Mouse (Mus musculus) cerebral cortex, adult 2 months (tissue): ENCODE results near the gene Tekt4.

Experiments
- WGBS: fragments of 180-500 bp; shearing (Covaris S2); methylation state at CpG from one replicate; pipeline ENCODE4 v1.1.7; 2018; 5-methylcytosine and 5-hydroxymethylcytosine counted together

Gene Tekt4

DNA sequence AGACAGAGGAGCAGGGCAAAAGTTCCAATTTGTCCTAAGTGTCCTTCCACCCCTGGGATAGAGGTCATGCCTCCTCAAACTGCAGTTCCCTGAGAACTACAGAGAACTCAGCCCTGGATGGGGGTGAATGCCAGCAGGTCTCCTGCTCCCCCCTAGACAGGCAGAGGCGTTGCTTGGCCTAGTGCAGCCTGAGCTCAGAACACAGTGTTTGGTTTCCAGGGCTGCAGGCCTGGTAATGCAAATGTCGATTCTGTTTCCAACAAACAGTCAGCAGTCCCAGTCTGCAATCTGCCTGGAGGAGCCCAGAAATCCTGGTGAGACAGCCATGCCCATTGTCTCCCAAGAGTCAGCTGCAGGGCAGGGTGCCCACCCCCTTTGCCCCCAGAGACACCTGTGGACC is at the start of gene Tekt4:
Tekt4 (plus strand) TSS at position 344 of the 400 bp plus-strand sequence.
- WGBS = 10% methylated on average over 2 of the region's 2 CpGs

DNA sequence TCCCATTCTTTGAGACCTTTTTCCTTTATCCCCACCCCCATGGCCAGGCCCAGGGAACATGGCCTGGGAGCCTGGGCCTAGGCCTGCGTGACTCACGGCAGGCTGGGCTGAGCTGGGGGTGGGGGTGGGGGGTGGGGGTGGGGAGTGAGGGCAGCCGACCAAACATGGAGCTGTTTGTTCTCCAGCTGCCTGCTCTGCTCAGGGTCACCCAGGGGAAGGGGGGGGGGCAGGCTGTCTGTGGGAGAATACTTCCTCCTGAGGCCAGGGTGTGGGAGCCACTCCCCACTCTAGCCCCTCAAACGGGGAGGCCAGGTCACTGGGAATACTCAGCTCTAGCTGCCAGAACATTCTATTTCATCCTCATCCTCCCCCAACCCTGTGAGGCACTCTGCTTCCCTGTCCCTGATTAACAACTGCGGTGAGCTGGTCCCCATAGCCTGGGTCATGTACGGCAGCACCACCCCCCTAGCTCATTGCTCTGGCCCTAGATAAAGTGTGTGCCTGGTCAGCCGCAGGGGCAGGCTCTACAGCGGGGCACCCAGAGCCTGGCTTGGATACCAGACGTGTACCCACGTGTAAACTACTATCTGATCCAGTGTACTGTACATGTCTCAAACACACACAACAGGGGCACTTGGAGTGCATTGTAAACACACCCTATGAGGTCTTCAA is 49.1 kb upstream of the Tekt4 start:
- 29% methylated on average over 10 of the region's 10 CpGs for whole genome bisulfite sequencing

DNA sequence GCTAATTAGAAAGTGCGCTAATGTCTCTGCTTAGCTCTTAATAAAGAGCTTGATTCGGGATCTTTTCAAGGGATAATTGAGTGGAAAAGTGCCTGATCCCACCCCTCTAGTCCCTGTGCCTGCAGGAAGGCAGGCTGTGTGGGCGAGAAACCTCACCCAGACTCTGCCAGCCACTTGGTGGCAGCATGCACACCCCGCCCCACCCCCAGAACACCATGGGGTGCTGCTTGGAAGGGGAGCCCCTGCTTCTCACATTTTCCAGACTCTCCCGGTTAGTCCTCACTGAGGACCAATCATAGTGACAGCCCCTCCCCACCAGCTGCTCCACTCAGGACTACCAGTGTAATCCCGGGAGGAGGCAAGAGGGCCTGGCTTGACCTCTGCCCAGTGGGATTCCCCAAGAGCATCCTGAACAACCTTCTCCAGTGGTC is 48.4 kb upstream of the Tekt4 start:
- WGBS = 18% methylated on average over 6 of the region's 6 CpGs

DNA sequence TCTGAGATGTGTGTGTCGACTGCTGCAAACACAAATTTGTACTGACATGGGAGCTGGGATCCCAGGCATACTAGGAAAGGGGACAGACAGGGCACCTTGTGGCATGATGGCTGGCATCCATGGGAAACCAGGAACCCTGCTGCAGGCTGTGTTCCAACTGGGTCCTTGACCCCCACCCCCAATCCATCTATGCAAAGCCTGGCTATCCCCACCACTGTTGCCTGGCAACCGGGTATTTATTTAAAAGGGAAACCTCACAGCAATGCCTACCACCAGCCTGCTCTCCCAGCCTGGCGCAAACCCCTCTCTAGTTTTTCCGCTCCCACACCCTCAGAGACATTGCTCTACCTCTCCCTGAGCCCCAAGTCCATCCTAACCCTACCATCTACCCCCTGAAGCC is 47.1 kb upstream of the Tekt4 start:
- WGBS = 41% methylated on average over 4 of the region's 4 CpGs

DNA sequence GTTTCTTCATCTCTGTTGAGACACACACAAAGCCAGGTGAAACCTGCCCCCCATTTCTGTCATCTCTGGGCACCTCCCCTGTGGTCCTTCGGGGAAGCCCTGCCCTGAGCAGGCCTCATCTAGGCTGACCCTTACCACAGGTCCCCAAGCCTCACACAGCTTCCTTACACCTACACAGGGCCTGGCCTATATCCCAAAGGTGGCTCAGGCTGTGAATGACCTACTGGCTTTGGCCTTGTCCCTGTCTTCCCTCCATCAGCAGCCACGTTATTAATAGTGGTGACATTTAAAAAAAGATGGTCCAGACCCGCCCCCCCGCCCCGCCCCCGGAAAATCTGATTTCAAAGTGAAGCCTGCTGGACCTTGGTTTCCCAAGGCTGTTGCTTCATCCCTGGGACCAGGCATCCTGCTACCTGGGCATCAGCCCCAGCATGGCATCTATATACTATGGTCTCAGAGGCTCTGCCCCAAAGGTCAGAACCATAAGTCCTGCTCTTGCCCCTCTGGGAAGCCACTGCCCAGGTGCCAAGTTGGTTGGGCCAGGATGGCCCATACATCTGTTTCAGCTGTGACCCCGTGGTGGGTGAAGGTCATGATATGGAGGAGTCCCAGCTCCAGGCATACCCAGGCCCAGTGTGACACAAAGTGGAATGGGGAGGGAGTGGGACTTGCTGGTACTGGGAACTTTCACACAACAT is 46.0 kb upstream of the Tekt4 start:
- WGBS = 75% methylated on average over 7 of the region's 7 CpGs

DNA sequence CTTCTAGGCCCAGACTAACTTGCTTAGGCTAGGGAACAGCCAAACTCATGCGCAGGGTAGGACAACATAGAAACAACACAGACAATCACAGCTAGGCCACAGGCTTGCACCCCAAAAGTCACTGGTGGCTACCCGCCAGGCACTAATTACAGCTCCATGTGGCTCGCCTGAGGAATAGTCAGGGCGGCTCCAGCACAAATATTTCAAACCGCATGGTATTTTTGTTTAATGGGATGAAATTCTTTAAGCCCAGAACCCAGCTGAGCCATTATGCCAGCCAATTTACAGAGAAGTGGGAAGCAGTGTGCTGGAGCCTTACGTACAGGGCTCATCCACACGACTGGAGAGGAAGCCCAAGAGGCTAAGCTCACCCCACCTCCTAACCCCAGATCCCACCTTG is 44.8 kb upstream of the Tekt4 start:
- 63% methylated on average over 7 of the region's 7 CpGs for WGBS

DNA sequence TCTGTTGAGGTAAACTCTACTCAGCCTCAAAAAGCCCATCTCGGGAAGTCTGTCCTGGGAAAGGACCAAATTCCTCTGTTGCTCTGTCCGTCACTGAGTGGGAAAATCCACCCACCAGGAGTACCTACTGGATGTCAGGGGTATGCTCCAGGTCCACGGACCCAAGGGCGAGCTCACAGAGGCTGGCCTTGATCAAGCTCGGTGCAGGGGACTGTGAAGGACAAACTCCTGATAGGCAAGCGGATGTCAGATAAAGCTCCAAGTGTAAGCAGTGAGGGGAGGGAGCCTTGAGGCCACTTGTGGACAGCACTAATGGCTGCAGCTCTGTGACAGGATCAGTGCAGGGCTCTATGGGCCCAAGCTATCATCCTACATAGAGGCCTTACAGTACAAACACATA is 44.2 kb upstream of the Tekt4 start:
- WGBS = 85% methylated on average over 6 of the region's 6 CpGs

DNA sequence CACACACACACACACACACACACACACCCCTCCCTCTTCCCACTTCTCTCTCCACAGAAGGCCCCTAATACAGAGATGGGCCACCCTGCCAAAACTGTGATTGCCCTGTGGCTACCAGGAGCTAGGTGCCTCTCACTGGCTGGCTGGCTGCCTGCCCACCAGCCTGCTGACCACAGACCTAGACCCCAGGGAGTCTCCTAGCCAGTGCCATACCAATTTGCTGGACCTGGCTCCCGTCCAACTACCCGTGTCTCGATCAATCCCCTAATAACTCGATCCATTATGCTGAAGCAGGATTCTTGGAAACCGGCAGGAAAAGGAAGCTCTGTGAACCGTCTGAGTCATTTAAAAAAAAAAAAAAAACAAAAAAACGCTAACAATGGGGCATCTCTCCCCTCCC is 43.6 kb upstream of the Tekt4 start:
- 9% methylated on average over 7 of the region's 7 CpGs for WGBS

DNA sequence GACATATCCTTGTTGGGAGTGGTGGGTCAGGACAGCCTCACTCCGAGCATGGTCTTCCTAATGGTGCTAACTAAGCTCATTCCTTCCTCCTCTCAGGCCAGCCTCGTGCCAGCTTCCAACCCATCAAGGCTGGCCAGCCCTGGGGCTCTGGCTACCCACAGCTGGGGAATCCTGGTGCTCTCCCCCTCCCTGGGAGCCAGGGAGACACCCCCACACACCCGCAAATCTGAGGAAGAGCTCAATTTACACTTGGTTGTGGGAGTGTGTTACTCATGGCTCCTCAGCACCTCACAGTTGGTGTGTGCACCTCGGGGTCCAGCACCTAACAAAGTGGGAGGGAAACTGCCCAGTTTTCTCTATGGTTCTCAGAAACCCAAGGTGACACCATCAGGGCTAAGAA is 43.2 kb upstream of the Tekt4 start:
- WGBS = 30% methylated on average over 4 of the region's 4 CpGs

DNA sequence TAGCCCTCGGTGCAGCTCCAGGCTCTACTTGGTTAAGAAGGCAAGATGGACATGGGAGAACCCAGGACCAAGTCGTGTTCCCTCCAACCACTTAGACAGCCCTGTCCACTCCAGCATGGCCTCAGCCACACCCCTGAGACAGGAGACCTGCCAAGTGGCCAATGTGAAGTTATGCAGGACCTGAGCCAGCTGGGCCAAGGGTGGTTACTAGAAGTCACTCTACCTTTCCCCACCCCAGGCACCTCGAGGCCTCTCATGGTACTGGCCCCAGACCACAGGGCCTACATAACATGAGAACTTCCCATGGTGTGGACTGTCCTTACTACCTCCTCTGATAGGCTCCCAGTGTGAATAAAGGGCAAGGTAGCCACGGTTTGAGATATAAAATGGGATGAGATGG is 40.2 kb upstream of the Tekt4 start:
- 78% methylated on average over 4 of the region's 4 CpGs for WGBS

DNA sequence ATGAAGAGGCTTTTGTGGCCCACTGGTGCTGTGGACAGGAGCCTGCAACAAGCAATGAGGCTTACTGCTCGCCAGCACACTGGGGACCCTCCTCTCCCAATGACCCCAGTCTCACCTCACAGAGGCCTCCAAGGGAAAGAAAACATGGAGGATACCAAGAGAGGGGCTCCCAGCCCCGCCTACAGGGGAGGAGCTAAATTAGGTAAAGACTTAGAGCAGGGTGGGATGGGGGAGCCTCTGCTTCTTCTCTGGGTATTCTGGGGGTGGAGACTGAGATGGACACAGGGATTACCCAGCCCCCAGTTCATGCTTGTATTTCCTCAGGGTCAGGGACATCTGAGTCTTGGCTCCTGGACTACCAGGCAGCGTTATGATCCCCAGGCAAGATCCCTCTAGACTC is 39.5 kb upstream of the Tekt4 start:
- WGBS = 76% methylated on average over 3 of the region's 3 CpGs

DNA sequence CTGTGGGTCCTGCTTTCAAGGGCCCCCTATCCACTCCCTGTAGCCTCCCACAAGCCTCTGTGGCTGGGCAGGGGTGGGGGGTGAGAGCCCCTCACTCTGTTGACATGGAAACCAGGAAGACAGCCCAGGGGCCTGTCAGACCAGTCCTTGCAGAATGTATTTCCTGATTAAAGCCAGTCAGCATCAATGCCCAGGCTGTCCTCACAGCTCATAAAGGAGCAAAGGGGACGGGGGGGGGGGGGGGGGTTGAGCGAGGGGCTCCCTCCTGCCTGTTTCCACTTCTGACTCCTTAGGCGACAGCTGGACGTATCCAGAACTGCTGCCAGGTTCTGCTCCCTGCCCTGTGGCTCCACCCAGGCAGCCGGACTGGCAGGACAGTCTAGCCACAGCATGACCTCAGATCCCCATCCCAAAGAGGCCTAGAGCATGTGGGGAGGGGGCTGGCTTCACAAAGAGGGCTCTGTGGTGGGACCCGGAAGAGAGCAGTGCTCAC is 38.9 kb upstream of the Tekt4 start:
- WGBS = 36% methylated on average over 6 of the region's 6 CpGs

DNA sequence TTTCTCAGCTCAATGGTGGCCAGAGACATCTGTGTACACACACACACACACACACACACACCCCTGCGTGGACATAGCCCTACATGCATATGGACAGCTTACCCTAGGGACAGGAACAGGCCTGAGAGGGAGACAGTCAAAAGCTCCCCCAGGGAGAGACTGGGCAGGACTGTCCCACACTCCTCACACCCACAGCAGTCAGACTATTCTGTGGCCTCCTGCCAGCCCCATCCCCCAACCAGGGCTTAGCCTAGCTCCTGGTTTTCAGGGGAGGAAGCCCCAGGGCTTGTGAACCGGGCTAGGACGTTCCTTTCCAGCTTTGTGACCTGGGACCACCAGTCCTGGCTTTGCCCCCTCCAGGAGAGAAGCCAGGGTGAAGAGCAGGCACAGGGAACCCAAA is 38.2 kb upstream of the Tekt4 start:
- 50% methylated on average over 3 of the region's 3 CpGs for WGBS

DNA sequence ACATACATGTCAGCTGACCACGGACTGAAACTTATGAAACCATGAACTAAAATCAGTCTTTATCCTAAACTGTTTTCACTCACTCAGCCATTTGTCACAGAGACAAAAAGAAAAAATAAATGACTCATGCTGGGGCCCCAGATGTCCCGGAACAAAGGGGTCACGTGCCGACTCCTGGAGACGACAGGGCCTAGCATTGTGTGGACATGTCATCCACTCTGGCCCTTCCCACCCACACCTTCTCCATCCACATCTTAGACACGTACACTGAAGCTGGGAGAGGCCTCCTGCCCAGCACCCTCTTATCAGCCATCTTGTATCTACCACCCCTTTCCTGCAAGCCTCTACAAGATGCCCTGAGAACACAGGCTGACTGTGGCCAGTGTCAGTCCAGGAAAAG is 36.4 kb upstream of the Tekt4 start:
- 74% methylated on average over 6 of the region's 6 CpGs for WGBS

DNA sequence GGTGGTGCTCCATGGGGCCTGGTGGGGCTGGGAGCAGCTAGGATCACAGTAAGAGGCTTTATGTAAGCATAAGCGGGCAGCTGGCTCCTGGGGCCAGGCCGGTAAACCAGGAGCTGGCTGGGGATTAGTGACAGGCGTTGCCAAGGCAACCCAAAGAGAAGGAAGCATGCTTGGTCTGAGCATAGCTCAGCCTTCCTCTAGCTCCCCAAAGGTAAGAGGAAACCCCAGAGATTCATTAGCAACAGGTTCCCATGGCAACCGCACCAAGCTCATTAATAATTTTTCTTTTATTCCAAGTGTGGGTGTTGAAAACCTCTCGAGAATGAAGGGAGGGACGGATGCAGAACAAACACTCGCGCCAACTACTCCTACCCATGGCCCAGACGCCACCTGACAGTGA is 35.5 kb upstream of the Tekt4 start:
- 45% methylated on average over 9 of the region's 9 CpGs for WGBS

DNA sequence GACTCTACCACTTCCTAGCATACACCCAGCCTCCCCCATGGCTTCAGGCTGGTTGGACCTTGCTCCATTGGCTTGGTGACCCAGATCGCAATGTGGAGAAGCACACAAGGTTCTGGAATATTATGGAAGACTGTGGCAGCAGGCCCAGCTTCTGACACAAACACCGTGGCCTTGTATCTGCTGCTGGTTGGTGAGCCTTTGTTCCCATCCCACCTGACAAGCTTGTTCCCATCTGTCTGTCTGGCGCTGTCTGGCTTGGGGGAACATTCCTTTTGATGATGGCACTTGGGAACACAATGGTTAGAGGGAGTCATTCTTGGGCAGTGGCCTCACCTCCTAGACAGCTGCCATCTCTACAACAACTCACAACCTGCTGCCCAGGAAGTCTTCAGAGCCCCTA is 33.4 kb upstream of the Tekt4 start:
- WGBS = 75% methylated on average over 3 of the region's 3 CpGs

DNA sequence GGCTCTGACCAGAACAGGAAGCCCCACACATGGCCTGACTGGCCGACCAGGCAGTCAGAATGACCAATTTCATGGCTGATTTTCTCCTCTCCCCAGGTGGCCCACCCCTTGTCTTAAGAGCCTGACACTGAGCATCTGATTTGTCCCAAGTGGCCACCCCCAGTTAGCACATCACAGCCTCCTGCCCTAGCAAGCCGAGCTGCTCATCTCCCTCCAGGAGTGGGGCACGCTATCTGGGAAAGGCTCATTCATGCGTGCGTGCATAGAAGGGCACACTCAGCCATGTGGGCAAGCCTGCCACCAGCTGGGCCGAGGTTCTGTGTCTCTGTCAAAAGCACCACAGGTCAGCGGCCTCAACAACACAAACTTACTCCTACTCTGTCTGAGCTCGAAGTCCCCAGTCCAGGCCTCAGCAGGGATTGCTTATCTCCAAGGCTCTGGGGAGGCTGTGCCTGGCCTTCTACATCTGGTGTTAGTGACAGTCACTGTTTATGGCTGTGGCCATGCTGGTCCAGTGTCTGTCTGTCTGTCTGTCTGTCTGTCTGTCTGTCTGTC is 29.8 kb upstream of the Tekt4 start:
- WGBS = 67% methylated on average over 8 of the region's 8 CpGs

DNA sequence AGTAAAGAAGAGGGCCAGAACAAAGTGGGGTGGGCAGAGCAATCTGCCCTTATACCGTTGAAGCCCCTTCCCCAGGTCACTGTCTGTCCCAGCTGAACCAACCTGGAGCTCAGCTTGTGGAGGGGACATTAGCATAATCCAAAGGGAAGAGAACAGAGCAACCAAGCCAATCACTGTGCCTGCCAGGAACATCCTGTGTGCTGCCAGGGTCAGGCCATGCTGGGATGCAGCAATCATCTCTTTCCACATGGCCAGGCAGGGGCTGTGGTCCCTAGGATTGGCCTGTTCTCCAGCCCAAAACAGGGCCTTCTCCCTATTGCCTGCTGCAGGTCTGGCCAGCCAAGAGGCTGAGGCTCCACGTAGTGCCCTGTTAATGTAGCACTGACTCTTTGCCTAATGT is 28.4 kb upstream of the Tekt4 start:
- 52% methylated on average over 2 of the region's 2 CpGs for WGBS

DNA sequence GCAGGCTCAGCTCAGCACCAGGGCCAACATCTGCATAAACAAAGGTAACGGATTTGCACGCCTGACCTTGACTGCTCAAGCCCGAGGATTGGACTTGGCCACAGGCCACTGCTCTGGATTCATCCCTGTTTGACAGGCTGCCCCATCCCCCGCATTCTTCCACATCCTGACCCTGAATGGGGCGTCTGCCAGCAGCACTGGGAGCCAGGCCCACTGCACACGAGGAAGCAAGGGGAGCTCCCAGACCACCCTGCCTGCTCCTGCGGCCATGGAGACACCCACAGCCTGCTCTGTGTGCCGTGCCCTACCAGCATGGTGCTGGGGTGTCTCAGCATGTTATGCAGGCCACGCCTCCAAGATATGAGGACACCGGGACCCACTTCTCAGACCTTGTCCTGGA is 27.0 kb upstream of the Tekt4 start:
- WGBS = 47% methylated on average over 10 of the region's 10 CpGs

DNA sequence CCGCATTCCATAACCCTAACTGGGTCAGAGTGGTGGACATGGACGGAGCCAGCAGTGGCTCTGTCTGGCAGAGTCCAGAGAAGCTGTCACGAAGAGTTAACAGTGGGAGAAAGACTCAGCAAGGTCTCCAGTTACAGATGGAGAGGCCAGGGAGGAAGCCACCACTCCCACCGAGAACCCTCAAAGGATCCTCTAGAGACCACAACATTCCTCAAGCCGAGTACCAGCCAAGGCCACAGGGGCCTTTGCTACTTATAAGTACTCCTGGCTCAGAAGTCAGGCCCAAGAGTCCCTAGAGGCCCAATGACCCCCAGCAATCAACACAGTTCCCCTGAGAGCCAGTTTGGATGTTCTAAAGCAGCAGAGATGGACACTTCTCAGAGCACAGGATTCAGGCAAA is 25.2 kb upstream of the Tekt4 start:
- WGBS = 73% methylated on average over 5 of the region's 5 CpGs

DNA sequence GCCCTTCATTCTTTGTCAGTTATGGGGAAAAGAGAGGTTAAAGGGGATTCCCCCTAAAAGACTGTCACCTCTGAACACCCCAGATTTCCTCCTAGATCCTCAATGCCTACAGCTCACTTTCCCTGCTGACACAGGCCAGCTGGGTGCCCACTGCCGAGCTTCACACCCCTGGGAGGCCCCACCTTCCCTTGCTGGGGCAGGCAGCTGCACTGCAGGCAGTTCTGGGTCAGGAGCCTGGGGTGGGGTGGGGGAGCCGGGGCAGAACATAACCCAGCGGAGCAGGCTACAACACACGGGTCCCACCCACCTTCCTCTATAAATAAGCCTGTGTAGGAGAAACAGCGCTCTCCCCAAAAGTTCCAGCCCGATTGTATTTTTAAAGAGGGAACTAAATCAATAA is 24.5 kb upstream of the Tekt4 start:
- WGBS = 25% methylated on average over 6 of the region's 6 CpGs

DNA sequence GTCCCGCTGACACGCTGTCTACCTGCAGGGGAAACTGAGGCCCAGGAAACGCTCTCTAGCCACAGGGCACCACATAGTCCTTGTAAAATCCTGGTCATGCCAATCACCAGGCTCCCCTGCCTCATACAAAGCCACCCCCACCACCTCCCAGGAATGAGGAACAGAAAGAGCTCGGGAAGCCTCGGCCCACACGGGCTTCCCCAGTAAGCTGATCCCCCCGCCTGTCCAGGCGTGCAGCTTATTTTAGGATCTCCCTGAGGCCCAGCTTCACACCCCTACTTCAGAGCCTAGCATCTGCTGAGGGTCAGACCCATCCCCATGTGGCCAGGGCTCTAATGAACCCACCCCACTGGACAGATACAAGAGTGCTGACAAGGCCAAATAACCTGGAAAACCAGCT is 23.9 kb upstream of the Tekt4 start:
- 45% methylated on average over 8 of the region's 8 CpGs for WGBS
